Mouse (Mus musculus) myocyte (in vitro differentiated cells): ENCODE results near the gene Mast4. TPM values are rescaled to one million over a fixed set of nuclear protein-coding genes. Genes with fewer than 3 reads are reported as not detected.

ENCODE experiments used
- H3K27me3 ChIP-seq: one replicate; pipeline ENCODE4 v1.6.1; 2011; ENCODE audit not compliant: control insufficient read depth, insufficient read depth, insufficient read length
- H3K36me3 ChIP-seq: one replicate; pipeline ENCODE4 v1.6.1; 2011; ENCODE audit not compliant: control insufficient read depth, insufficient read depth
- H3K4me2 ChIP-seq: one replicate; pipeline ENCODE4 v1.6.1; 2011; ENCODE audit warnings: low read depth, control low read depth
- H3K4me3 ChIP-seq: one replicate; pipeline ENCODE4 v1.5.1; 2011; ENCODE audit warnings: mild to moderate bottlenecking, control low read depth, moderate library complexity
- H3K79me2 ChIP-seq: one replicate; pipeline ENCODE4 v1.6.1; 2011; ENCODE audit not compliant: control insufficient read depth, insufficient read depth
- H3ac ChIP-seq: one replicate; pipeline ENCODE4 v1.6.1; 2011; ENCODE audit not compliant: control insufficient read depth, insufficient read length
- CEBPB ChIP-seq: IDR thresholded peaks from 2 replicates; pipeline ENCODE4 v1.6.1; 2011; ENCODE audit warnings: mild to moderate bottlenecking, moderate library complexity; ENCODE audit not compliant: poor library complexity, insufficient read depth, severe bottlenecking
- E2F4 ChIP-seq: IDR thresholded peaks from one replicate; pipeline ENCODE4 v1.6.1; 2011; ENCODE audit warnings: mild to moderate bottlenecking, control low read depth, moderate library complexity; ENCODE audit not compliant: insufficient read depth
- MAX ChIP-seq: IDR thresholded peaks from one replicate; pipeline ENCODE4 v1.6.1; 2011; ENCODE audit warnings: low read depth, mild to moderate bottlenecking, control low read depth
- MYOD1 ChIP-seq, 3 experiments: IDR thresholded peaks; one replicate each; pipeline ENCODE4 v1.6.1; 2011; ENCODE audit warnings: control low read depth in 2 of 3, low read depth in 2 of 3, mild to moderate bottlenecking in 2 of 3, moderate library complexity in 1 of 3; ENCODE audit not compliant: insufficient read length in 2 of 3, control insufficient read depth in 1 of 3
- MYOG ChIP-seq, 3 experiments: IDR thresholded peaks; one replicate each; pipeline ENCODE4 v1.6.1; 2011; ENCODE audit warnings: control low read depth in 2 of 3, low read depth in 2 of 3, mild to moderate bottlenecking in 2 of 3; ENCODE audit not compliant: insufficient read length in 2 of 3, control insufficient read depth in 1 of 3, insufficient read depth in 1 of 3
- POLR2A ChIP-seq: IDR thresholded peaks from one replicate; pipeline ENCODE4 v1.6.1; 2011; ENCODE audit warnings: low read depth, mild to moderate bottlenecking, control low read depth, moderate library complexity; ENCODE audit not compliant: insufficient read length
- POLR2AphosphoS2 ChIP-seq: IDR thresholded peaks from one replicate; pipeline ENCODE4 v1.6.1; 2011; ENCODE audit warnings: low read depth, control low read depth; ENCODE audit not compliant: insufficient read length
- REST ChIP-seq: IDR thresholded peaks from one replicate; pipeline ENCODE4 v1.6.1; 2011; ENCODE audit warnings: mild to moderate bottlenecking, control low read depth, moderate library complexity; ENCODE audit not compliant: insufficient read depth, insufficient read length
- SRF ChIP-seq: IDR thresholded peaks from one replicate; pipeline ENCODE4 v1.6.1; 2011; ENCODE audit warnings: low read depth; ENCODE audit not compliant: control insufficient read depth, insufficient read length
- TCF12 ChIP-seq: IDR thresholded peaks from one replicate; pipeline ENCODE4 v1.6.1; 2011; ENCODE audit warnings: mild to moderate bottlenecking, control low read depth; ENCODE audit not compliant: poor library complexity, insufficient read depth, severe bottlenecking
- TCF3 ChIP-seq: IDR thresholded peaks from one replicate; pipeline ENCODE4 v1.6.1; 2011; ENCODE audit warnings: low read depth, control low read depth; ENCODE audit not compliant: insufficient read length
- USF1 ChIP-seq: IDR thresholded peaks from one replicate; pipeline ENCODE4 v1.6.1; 2011; ENCODE audit warnings: low read depth, mild to moderate bottlenecking, control low read depth, moderate library complexity
- polyA plus RNA-seq: library from polyadenylated mRNA; unstranded; fragments of >200 nt; fragmentation: generic; extraction: Trizol; gene quantifications from one replicate; pipeline ENCODE4 v1.2.1, GENCODE M21; 2012; ENCODE audit warnings: missing spikeins

Gene Mast4
- polyA plus RNA-seq, 1 experiment: 15.0 TPM

DNA sequence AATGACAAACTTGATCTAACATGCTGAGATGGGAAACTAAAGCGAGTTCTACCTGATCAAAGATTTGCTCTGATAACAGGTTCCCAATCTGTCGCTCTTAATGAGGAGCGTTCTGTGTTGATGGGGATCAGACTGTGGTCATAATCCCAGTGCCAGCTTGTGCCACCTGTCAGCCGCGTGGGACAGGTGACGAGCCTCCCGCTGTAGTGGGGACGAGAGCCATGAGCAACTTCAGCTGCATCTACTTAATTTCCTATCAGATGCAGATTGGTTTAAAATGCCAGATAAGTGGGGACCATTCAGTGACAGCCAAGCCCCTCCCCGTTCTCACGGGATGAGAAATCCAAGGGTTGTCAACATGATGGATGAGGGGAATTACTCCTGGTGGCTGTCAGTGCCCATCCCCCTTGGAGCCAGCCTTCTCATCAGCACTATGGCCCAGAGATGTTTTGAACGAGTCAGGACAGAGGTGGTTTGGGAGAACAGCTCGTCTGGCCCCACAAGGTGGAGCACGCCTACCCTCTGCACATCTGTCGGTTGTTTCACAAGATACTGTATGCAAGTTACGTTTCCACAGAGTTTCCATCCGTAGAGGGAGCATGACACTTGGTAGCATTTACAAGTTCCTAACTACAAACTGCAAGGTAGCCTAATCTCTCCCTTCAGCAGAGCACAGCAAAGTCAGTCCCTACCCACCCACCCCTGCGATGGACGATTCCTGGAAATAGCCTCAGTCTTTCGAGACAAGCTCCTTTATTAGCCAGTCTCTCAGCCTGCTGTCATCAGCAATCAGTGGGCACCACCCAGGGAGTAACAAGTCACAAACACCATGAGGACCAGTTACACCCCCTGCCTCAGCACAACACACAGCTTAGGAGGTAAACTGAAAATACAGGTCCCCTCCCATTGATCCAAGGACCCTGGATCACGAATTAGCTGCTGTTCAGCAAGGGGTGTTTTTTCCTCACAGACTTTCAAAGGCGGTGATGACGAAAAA, 212.2 kb downstream of the Mast4 start:
- H3K4me3 ChIP-seq: no peak overlapping the region
- TF ChIP-seq TCF12: no peak
- TF ChIP-seq SRF: no peak
- TF ChIP-seq MAX: no peak
- no peak for TF ChIP-seq MYOG (IDR thresholded peaks at IDR 0.05; ENCODE audit: control insufficient read depth in 1 of 3, insufficient read depth in 1 of 3, insufficient read length in 2 of 3, low read depth in 2 of 3)
- TF ChIP-seq POLR2A: no peak
- no peak for TF ChIP-seq POLR2AphosphoS2
- no peak for TF ChIP-seq USF1
- no peak for TF ChIP-seq TCF3
- TF ChIP-seq E2F4: no peak
- no peak for TF ChIP-seq CEBPB
- TF ChIP-seq MYOD1 (IDR thresholded peaks at IDR 0.05; ENCODE audit: control insufficient read depth in 1 of 3, insufficient read length in 2 of 3, low read depth in 2 of 3): no peak
- no peak for TF ChIP-seq REST
- no peaks in the 10 kb centered on the region for H3K36me3 ChIP-seq
- H3K4me2 ChIP-seq: no peak overlapping the region
- no peaks in the 10 kb centered on the region for H3K79me2 ChIP-seq
- H3ac ChIP-seq: no peak overlapping the region
- H3K27me3 ChIP-seq: no peaks in the 10 kb centered on the region

DNA sequence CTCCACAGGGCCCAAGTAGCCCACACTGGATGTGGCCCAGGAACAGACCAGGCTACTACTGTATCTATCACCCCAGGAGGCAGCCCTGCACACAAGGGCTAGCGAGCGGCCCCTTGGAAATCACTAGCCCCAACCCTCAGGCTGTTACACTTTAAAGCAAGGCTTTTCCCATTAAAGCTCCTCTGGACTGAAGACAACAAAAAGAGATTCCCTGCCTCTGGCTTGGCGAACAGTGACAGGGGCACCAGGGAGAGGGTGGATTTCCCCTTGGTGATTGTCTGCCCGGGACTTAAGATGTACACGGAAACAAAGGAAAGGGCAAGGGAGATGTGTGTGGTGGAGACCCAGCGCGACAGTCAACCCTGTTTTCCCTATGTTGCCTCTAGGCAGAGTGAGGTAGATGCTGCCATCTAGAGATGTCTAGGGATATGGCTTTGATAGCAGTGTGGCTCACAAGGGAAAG, 213.6 kb downstream of the Mast4 start:
- H3ac ChIP-seq: no peak overlapping the region
- H3K36me3 ChIP-seq: no peaks in the 10 kb centered on the region
- no peak overlapping the region for H3K4me3 ChIP-seq
- no peaks in the 10 kb centered on the region for H3K79me2 ChIP-seq
- H3K27me3 ChIP-seq: no peaks in the 10 kb centered on the region
- TF ChIP-seq POLR2A (no peak), POLR2AphosphoS2 (no peak), MAX (no peak), REST (no peak), E2F4 (no peak), SRF (no peak), USF1 (no peak), MYOG (IDR thresholded peaks at IDR 0.05; ENCODE audit: control insufficient read depth in 1 of 3, insufficient read depth in 1 of 3, insufficient read length in 2 of 3, low read depth in 2 of 3) (no peak), CEBPB (no peak), MYOD1 (IDR thresholded peaks at IDR 0.05; ENCODE audit: control insufficient read depth in 1 of 3, insufficient read length in 2 of 3, low read depth in 2 of 3) (no peak), TCF3 (no peak), TCF12 (no peak)
- H3K4me2 ChIP-seq: no peak overlapping the region

DNA sequence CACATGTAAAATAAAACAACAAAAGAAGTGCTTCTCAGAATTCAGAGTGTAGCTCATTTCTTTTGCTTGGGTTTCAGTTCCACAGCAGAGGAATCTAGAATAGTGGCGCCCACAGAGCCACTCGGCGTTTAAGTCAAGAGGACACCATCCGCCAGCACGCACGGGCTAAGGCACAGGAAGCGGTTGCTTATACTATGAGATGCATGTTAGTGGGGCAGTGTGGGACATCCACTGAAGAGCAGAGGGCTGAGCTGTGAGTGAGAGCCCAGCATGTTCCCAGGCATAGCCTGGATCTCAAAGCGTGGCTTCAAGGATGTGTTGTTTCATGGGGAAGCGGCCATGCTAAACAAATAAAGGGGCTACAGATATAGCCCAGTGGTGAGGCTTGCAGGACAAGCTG, 214.6 kb downstream of the Mast4 start:
- H3ac ChIP-seq: no peak overlapping the region

GRCm38 (mm10) chr13:103115116-103115515, 219.2 kb downstream of the Mast4 start:
- H3ac ChIP-seq: no peak overlapping the region
- no peak overlapping the region for H3K4me3 ChIP-seq
- no peak for TF ChIP-seq MYOG (IDR thresholded peaks at IDR 0.05; ENCODE audit: control insufficient read depth in 1 of 3, insufficient read depth in 1 of 3, insufficient read length in 2 of 3, low read depth in 2 of 3)
- TF ChIP-seq POLR2A: no peak
- TF ChIP-seq TCF12: no peak
- TF ChIP-seq REST: no peak
- no peak for TF ChIP-seq CEBPB
- no peak for TF ChIP-seq MAX
- TF ChIP-seq SRF: no peak
- TF ChIP-seq POLR2AphosphoS2: no peak
- no peak for TF ChIP-seq USF1
- no peak for TF ChIP-seq MYOD1 (IDR thresholded peaks at IDR 0.05; ENCODE audit: control insufficient read depth in 1 of 3, insufficient read length in 2 of 3, low read depth in 2 of 3)
- TF ChIP-seq TCF3: no peak
- no peak for TF ChIP-seq E2F4
- H3K36me3 ChIP-seq: no peaks in the 10 kb centered on the region
- no peak overlapping the region for H3K4me2 ChIP-seq
- H3K79me2 ChIP-seq: no peaks in the 10 kb centered on the region
- H3K27me3 ChIP-seq: no peaks in the 10 kb centered on the region

More for the DNA sequence above, 214.6 kb downstream of the Mast4 start:
- Histone ChIP-seq H3K27me3 (no peaks in the 10 kb centered on the region), H3K79me2 (no peaks in the 10 kb centered on the region), H3K4me2 (no peak overlapping the region), H3K36me3 (no peaks in the 10 kb centered on the region), H3K4me3 (no peak overlapping the region)
- TF ChIP-seq TCF12 (no peak), CEBPB (no peak), MYOG (IDR thresholded peaks at IDR 0.05; ENCODE audit: control insufficient read depth in 1 of 3, insufficient read depth in 1 of 3, insufficient read length in 2 of 3, low read depth in 2 of 3) (no peak), USF1 (no peak), E2F4 (no peak), REST (no peak), POLR2AphosphoS2 (no peak), SRF (no peak), TCF3 (no peak), POLR2A (no peak), MAX (no peak), MYOD1 (IDR thresholded peaks at IDR 0.05; ENCODE audit: control insufficient read depth in 1 of 3, insufficient read length in 2 of 3, low read depth in 2 of 3) (no peak)
